Mouse (Mus musculus) layer of hippocampus, adult 18-20 months (tissue): Measurements from ENCODE around the gene Hist1h2ba. TPM values are rescaled to one million over a fixed set of nuclear protein-coding genes. Genes with fewer than 3 reads are reported as not detected.

Experiments used
- DNase-seq, 2 experiments: peaks; one replicate each; pipeline ENCODE4 v3.0.0; 2022; ENCODE audit warnings: low spot score in 2 of 2
- microRNA-seq, 2 experiments: library from miRNA; unstranded; fragments of <30 nt; microRNA quantifications; one replicate each; pipeline ENCODE4 v1.2.0; 2021
- total RNA-seq, 2 experiments: library from RNA; stranded (reverse); gene quantifications; 2 replicates each; pipeline ENCODE4 v1.2.3; 2021

The Hist1h2ba gene
- total RNA-seq, 2 experiments from 2014 or later = not detected

GRCm38 (mm10) chr13:23910121-23910520, 23.8 kb downstream of the Hist1h2ba start:
- DNase-seq = no peak

DNA sequence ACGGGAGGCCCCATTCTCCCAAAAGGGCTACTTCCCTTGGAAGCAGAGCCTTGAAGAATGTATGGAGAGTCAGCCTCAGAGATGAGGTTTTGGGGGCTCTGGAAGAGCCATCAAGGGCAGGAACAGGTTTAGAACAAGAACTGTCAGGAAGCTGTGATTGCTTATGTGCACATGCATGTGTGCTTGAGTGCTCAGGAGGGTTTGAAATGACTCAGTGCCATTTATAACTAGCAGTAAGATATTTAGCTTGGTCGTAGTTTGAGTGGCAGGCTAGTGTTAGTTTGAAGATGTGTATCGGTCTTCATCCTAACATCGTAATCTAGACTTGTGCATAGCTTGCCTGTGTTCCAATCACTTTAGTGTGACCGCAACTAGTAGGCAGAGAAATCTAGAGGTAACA, 27.1 kb downstream of the Hist1h2ba start:
- no peak for DNase-seq

DNA sequence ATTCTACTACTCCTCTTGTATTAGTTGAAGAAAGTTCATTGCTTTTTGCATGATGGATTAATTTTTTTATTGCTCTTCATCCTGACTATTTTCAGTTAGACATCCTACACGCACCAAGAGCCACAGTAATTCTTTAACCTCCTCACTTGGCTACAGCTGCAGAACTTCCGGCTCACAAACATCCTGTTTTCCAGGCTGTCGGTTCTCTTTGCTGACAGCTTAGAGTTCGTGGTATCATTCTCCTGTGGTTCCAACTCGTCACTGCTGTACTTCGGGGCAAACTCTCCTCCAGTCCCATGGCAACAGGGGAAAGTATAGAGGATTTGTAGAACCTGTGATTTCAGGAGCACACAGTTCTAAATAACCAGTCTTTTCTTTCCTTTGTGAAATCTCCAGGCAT, 35.7 kb downstream of the Hist1h2ba start:
- DNase-seq = no peak

- no peak for DNase-seq
Measured at GRCm38 (mm10) chr13:23893269-23893593, 40.7 kb downstream of the Hist1h2ba start.

GRCm38 (mm10) chr13:23892592-23893268, 41.2 kb downstream of the Hist1h2ba start:
- no peak for DNase-seq

DNA sequence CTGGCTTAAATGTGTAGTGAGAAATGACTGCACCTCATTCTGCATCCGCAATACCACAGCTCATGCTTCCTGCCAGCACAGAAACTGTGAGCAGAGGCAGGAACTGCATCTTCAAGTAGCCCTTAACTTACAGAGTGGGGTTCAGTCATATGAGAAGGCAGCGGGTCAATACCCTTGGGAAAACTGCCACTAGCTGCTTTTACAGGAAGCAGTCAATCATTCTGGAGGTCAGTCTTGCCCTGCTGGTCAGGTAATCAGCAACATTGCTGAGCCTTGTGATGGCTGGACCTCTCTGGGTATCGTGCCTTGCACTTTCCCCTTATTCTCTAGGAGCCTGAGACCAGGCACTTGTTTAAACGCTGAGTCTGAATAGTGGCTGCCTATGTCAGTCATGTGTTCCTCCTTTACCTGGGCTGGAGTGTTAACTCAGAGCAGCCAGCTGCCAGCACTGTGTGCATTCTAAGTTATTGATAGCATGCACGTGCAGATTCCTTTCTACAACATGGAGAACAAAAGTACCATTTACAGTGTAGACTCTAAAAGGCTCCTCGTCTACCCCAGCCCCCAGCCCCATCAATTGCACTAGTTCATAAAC, 44.8 kb downstream of the Hist1h2ba start:
- no peak for DNase-seq

- DNase-seq = no peak
Measured at GRCm38 (mm10) chr13:23887026-23887725, 46.8 kb downstream of the Hist1h2ba start.

DNA sequence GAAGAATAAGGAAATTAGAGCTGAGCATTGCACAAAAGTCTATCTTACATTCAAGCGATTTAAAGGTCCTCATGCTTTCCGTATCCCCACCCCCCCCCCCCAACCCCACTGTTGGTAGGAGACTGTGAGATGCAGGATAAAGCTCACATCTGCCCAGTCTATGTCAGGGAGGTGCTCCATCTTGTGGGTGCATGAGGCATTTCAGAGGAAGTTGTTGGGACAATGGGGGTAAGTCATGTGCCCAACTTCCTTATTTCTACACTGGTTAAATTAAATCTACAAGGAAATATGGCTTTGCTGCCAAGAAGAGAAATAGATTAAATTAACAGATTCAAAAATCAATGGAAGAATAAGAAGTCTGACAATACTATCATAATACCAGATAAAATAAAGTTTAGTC, 48.4 kb downstream of the Hist1h2ba start:
- DNase-seq = no peak

Small RNA genes lying within 50 kb of the gene (microRNA-seq; reads per million reads assigned to microRNA genes)
- gene Gm44344 = 0 reads per million in 2 experiments

Other genes starting within 250 kb of the Hist1h2ba start
- gene Hist1h2bc, start 250.0 kb downstream of the Hist1h2ba start, total RNA-seq = 10 to 100 TPM; 53.5 to 63.1 TPM
- gene Hist1h1t, start 238.3 kb downstream of the Hist1h2ba start, total RNA-seq = not detected
- 100 to 1,000 TPM; 104 to 112 TPM for gene Hist1h4c, start 235.7 kb downstream of the Hist1h2ba start, total RNA-seq
- 1 to 10 TPM; 4.1 to 4.2 TPM for gene Hfe, start 223.3 kb downstream of the Hist1h2ba start, total RNA-seq
- 10 to 100 TPM; 47.0 to 47.3 TPM for gene Hist1h1c, start 195.3 kb downstream of the Hist1h2ba start, total RNA-seq
- gene Hist1h3c, start 188.6 kb downstream of the Hist1h2ba start, total RNA-seq = under 1 TPM; 0.62 to 0.63 TPM
- 10 to 100 TPM; 15.7 to 19.5 TPM for gene Hist1h2bb, start 187.4 kb downstream of the Hist1h2ba start, total RNA-seq
- gene Hist1h2ab, start 183.0 kb downstream of the Hist1h2ba start, total RNA-seq = 10 to 100 TPM; 28.1 to 35.2 TPM
- 1 to 10 TPM; 7.6 to 9.4 TPM for gene Hist1h3b, start 181.9 kb downstream of the Hist1h2ba start, total RNA-seq
- gene Hist1h4b, start 177.1 kb downstream of the Hist1h2ba start, total RNA-seq = 10 to 100 TPM; 73.0 to 74.7 TPM
- gene Hist1h4a, start 172.9 kb downstream of the Hist1h2ba start, total RNA-seq = 10 to 100 TPM; 42.9 to 49.4 TPM
- 10 to 100 TPM; 27.5 to 33.9 TPM for gene Hist1h3a, start 171.8 kb downstream of the Hist1h2ba start, total RNA-seq
- 10 to 100 TPM; 15.7 to 16.5 TPM for gene Hist1h1a, start 170.5 kb downstream of the Hist1h2ba start, total RNA-seq
- gene Trim38, start 164.2 kb downstream of the Hist1h2ba start, total RNA-seq = not detected
- not detected for gene Slc17a2, start 127.2 kb downstream of the Hist1h2ba start, total RNA-seq
- gene Slc17a3, start 94.7 kb downstream of the Hist1h2ba start, total RNA-seq = not detected
- gene Slc17a1, start 66.4 kb downstream of the Hist1h2ba start, total RNA-seq = not detected
- gene Slc17a4, start 19.1 kb downstream of the Hist1h2ba start, total RNA-seq = not detected
- gene Hist1h2aa, start 306 bp upstream of the Hist1h2ba start, total RNA-seq = not detected
- gene Scgn, start 57.1 kb upstream of the Hist1h2ba start, total RNA-seq = 1 to 10 TPM; 1.7 to 3.6 TPM